Mouse (Mus musculus) stomach, embryonic 15.5 days (tissue): ENCODE measurements around the gene Rtp1. TPM values are rescaled to one million over a fixed set of nuclear protein-coding genes. Genes with fewer than 3 reads are reported as not detected.
A peak's percentile ranks its signal among the peaks of the same experiment; 100 is the strongest.

Experiments
- ATAC-seq: fragments of 200-750 bp; cut with Nextera tagmentation; 2 replicates; pipeline ENCODE4 v1.8.0; 2017; ENCODE audit warnings: low read depth, moderate number of reproducible peaks, moderate TSS enrichment; ENCODE audit not compliant: insufficient read depth, low FRiP score
- H3K27ac ChIP-seq: fragments of 300-500 bp; sonication (generic); 2 replicates; pipeline ENCODE4 v1.5.1; 2015; ENCODE audit warnings: mild to moderate bottlenecking, inconsistent platforms
- H3K27me3 ChIP-seq: fragments of 300-500 bp; sonication (generic); replicated peaks from 2 replicates; pipeline ENCODE4 v1.6.1; 2015; ENCODE audit warnings: inconsistent platforms
- H3K36me3 ChIP-seq: fragments of 300-500 bp; sonication (generic); 2 replicates; pipeline ENCODE4 v1.6.1; 2015; ENCODE audit warnings: inconsistent platforms
- H3K4me1 ChIP-seq: fragments of 300-500 bp; sonication (generic); 2 replicates; pipeline ENCODE4 v1.6.1; 2015; ENCODE audit warnings: inconsistent platforms
- H3K4me2 ChIP-seq: fragments of 300-500 bp; sonication (generic); 2 replicates; pipeline ENCODE4 v1.6.1; 2015; ENCODE audit warnings: mild to moderate bottlenecking, inconsistent platforms
- H3K4me3 ChIP-seq: fragments of 300-500 bp; sonication (generic); replicated peaks from 2 replicates; pipeline ENCODE4 v1.5.1; 2015; ENCODE audit warnings: inconsistent platforms
- H3K9ac ChIP-seq: fragments of 300-500 bp; sonication (generic); 2 replicates; pipeline ENCODE4 v1.6.1; 2015; ENCODE audit warnings: inconsistent platforms
- H3K9me3 ChIP-seq: fragments of 300-500 bp; sonication (generic); 2 replicates; pipeline ENCODE4 v1.6.1; 2016; ENCODE audit warnings: inconsistent platforms
- WGBS: fragments of 180-500 bp; shearing (Covaris S2); methylation state at CpG from one replicate; pipeline ENCODE4 v1.1.7; 2015; 5-methylcytosine and 5-hydroxymethylcytosine counted together
- polyA plus RNA-seq: library from polyadenylated mRNA; unstranded; fragments of >200 nt; fragmentation: Nextera tagmentation; extraction: Ambion mirVana; gene quantifications from 2 replicates; pipeline ENCODE4 v1.2.1, GENCODE M21; 2015

The Rtp1 gene
- polyA plus RNA-seq: not detected in 2 replicates

DNA sequence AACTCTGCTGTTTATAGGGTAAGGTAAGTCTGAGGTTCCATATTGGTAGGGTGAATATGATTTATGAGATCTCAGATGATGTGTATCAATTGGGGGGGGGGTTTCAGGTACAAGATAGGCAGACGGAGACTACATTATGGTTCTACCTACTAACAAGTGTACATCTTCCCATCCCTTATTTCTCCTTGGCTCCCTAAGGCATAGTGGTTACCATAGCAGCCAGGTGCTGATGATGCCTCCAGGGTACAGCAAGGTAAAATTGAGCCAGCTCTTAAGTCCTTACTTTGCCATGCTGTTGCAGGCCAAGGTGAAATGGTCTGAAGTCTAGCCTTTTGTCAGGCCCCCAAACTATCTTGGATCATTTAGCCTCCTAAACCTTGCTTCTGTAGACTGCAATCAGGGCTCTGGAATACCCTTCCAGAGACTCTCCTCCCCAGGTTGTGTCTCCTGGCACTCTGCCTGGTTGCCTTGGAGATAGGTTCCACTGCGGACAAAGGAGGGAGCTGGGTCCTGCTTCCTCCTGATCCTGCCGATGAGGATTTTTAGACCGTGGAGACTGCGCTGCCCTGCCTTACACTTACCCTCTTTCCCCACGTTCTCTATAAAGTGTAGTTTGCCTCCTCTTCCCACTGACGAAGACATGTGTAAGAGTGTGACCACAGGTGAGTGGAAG lies at the start of gene Rtp1:
Rtp1 (plus strand) TSS at position 487 of the 673 bp plus-strand sequence.
- Histone ChIP-seq H3K4me1 (no peaks in the 10 kb centered on the region), H3K27ac (no peak within 1 kb of the TSS), H3K4me3 (no peak within 1 kb of the TSS), H3K9ac (no peak within 1 kb of the TSS), H3K4me2 (no peak within 1 kb of the TSS), H3K36me3 (no peaks in the 10 kb centered on the region), H3K9me3 (no peaks in the 10 kb centered on the region), H3K27me3 (no peaks in the 10 kb centered on the region)
- WGBS: 77% methylated on average over 7 of the region's 7 CpGs
- no peak for ATAC-seq

DNA sequence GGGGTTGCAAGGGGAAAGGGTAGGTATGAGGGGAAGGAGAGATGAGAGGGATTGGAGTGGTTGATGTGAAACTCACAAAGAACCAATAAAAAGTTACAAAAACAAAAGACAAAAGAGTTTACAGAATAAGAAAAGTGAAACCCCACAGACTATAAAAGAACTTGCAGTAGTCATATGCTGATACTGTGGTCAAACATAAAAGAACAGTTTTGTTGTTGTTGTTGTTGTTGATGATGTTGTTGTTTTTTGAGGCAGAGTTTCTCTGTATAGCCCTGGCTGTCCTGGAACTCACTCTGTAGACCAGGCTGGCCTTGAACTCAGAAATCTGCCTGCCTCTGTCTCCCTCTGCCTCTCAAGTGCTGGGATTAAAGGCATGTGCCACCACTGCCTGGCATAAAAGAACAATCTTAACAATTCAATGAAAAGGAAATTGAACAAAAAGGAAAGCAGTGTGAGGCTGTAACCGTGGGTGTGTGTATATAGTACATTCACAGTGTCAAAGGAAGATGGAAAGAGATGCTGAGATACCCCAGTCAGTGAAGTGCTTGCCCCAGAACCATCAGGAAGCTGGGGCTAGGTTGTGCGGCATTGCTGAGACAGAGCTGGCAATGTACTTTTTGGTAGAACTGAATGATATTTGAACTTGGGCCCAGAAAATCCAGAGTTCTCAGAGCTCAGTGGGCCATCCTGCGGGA lies 49.2 kb upstream of the Rtp1 start:
- Histone ChIP-seq H3K4me3 (no peak overlapping the region), H3K9me3 (no peaks in the 10 kb centered on the region), H3K27ac (no peak overlapping the region), H3K4me1 (no peaks in the 10 kb centered on the region), H3K36me3 (no peaks in the 10 kb centered on the region), H3K27me3 (no peaks in the 10 kb centered on the region), H3K9ac (no peak overlapping the region), H3K4me2 (no peak overlapping the region)
- 76% methylated on average over 3 of the region's 3 CpGs for WGBS
- no peak for ATAC-seq

GRCm38 (mm10) chr16:23384304-23384703 lies 44.6 kb upstream of the Rtp1 start:
- H3K9me3 ChIP-seq: no peaks in the 10 kb centered on the region
- no peak overlapping the region for H3K4me3 ChIP-seq
- H3K9ac ChIP-seq: no peak overlapping the region
- H3K27me3 ChIP-seq: no peaks in the 10 kb centered on the region
- no peak overlapping the region for H3K4me2 ChIP-seq
- no peak for ATAC-seq
- H3K4me1 ChIP-seq: no peaks in the 10 kb centered on the region
- H3K36me3 ChIP-seq: no peaks in the 10 kb centered on the region
- no peak overlapping the region for H3K27ac ChIP-seq

- H3K9ac ChIP-seq: no peak overlapping the region
- H3K4me3 ChIP-seq: no peak overlapping the region
- ATAC-seq: no peak
- H3K36me3 ChIP-seq: no peaks in the 10 kb centered on the region
- no peak overlapping the region for H3K4me2 ChIP-seq
- H3K27me3 ChIP-seq: no peaks in the 10 kb centered on the region
- H3K4me1 ChIP-seq: no peaks in the 10 kb centered on the region
- no peak overlapping the region for H3K27ac ChIP-seq
- H3K9me3 ChIP-seq: no peaks in the 10 kb centered on the region
- 92% methylated on average over 5 of the region's 5 CpGs for WGBS
Measured at GRCm38 (mm10) chr16:23397931-23398330, 31.0 kb upstream of the Rtp1 start.

GRCm38 (mm10) chr16:23401463-23401862 lies 27.5 kb upstream of the Rtp1 start:
- no peaks in the 10 kb centered on the region for H3K27me3 ChIP-seq
- no peak overlapping the region for H3K4me2 ChIP-seq
- 25% methylated on average over 4 of the region's 4 CpGs for WGBS
- no peaks in the 10 kb centered on the region for H3K36me3 ChIP-seq
- H3K27ac ChIP-seq: no peak overlapping the region
- H3K4me1 ChIP-seq: no peaks in the 10 kb centered on the region; the same call in 1 of the 2 replicates
- H3K9me3 ChIP-seq: no peaks in the 10 kb centered on the region
- no peak overlapping the region for H3K9ac ChIP-seq
- H3K4me3 ChIP-seq: no peak overlapping the region
- ATAC-seq: no peak

GRCm38 (mm10) chr16:23401959-23402358 lies 27.0 kb upstream of the Rtp1 start:
- ATAC-seq: no peak
- no peak overlapping the region for H3K27ac ChIP-seq
- no peaks in the 10 kb centered on the region for H3K9me3 ChIP-seq
- H3K27me3 ChIP-seq: no peaks in the 10 kb centered on the region
- H3K9ac ChIP-seq: no peak overlapping the region
- H3K4me3 ChIP-seq: no peak overlapping the region
- 47% methylated on average over 3 of the region's 3 CpGs for WGBS
- no peak overlapping the region for H3K4me2 ChIP-seq
- H3K36me3 ChIP-seq: no peaks in the 10 kb centered on the region
- H3K4me1 ChIP-seq: no peaks in the 10 kb centered on the region; the same call in 1 of the 2 replicates

DNA sequence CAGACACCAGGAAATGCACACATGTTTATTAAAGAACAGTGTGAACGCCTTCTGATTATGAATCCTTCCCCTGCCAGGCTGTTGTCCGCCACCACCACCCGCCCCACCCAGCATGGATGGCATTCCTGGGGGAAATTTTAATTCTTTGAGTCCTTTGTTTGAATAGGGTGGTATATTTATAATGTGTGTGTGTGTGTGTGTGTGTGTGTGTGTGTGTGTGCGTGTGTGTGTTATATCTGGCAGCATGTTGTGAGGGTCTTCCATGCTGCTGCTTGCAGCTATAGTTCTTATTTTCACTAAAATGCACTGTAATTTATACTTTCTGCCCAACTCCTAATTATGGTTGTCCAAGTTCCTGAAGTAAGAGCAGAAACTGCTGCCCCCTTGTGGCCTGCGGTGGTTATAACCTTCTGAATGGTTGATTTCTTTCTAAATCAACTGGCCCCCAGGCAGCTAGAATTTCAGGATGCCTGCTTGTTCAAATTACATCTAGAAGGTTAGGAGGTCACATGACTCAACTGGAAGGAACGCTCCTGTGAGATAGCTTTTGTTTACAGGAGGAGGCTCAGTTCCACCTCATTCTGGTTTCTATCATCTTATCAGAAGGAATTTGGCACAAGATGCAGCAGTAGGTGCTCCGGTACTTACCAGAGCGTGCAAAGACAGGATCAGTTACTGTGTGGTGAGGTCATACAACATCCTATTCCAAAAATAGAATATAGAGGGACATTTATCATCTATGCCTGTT lies 25.8 kb upstream of the Rtp1 start:
- Histone ChIP-seq H3K4me2 (no peak overlapping the region), H3K27ac (no peak overlapping the region), H3K36me3 (no peaks in the 10 kb centered on the region), H3K9ac (no peak overlapping the region), H3K4me1 (no peaks in the 10 kb centered on the region; the same call in 1 of the 2 replicates), H3K27me3 (no peaks in the 10 kb centered on the region), H3K4me3 (no peak overlapping the region), H3K9me3 (no peaks in the 10 kb centered on the region)
- WGBS: 33% methylated on average over 8 of the region's 8 CpGs
- no peak for ATAC-seq

GRCm38 (mm10) chr16:23412930-23413329 lies 16.0 kb upstream of the Rtp1 start:
- H3K4me2 ChIP-seq: no peak overlapping the region
- 0 out of 2 replicates have a peak, but pooled peaks cover 8% of the 10 kb centered on the region for H3K4me1 ChIP-seq
- no peak overlapping the region for H3K4me3 ChIP-seq
- H3K27ac ChIP-seq: no peak overlapping the region
- no peak for ATAC-seq
- H3K9me3 ChIP-seq: no peaks in the 10 kb centered on the region
- H3K9ac ChIP-seq: no peak overlapping the region
- no peaks in the 10 kb centered on the region for H3K27me3 ChIP-seq
- 73% methylated on average over 6 of the region's 6 CpGs for WGBS
- H3K36me3 ChIP-seq: no peaks in the 10 kb centered on the region

DNA sequence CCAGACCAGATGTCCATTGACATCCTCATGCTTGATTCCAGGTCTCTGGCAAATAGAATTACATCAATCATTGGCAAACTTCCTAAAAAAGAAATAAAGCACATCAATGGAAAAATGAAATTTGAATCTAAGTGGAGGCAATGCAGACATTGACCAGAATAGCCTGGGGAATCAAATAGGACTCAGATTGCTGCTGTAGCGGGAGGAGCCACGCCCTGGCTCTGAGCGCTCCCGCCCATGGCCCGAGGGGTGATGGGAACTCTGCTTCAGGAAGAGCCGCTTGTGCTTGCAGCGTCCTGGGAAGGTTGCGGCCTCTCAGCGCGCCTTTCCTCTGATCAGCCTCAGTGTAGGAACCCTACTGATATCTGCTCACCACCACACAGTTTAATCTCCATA lies 12.7 kb upstream of the Rtp1 start:
- Histone ChIP-seq H3K4me3 (no peak overlapping the region), H3K9ac (no peak overlapping the region), H3K4me1 (0 out of 2 replicates have a peak, but pooled peaks cover 8% of the 10 kb centered on the region), H3K27me3 (no peaks in the 10 kb centered on the region), H3K9me3 (no peaks in the 10 kb centered on the region), H3K27ac (peak overlapping the region; percentile 41; the same call in 1 of the 2 replicates), H3K36me3 (no peaks in the 10 kb centered on the region), H3K4me2 (peak overlapping the region; percentile 41)
- 22% methylated on average over 10 of the region's 10 CpGs for WGBS
- peak; percentile 50; the same call in 1 of the 2 replicates for ATAC-seq

GRCm38 (mm10) chr16:23416657-23417293 lies 12.2 kb upstream of the Rtp1 start:
- peak; percentile 35; the same call in 1 of the 2 replicates for ATAC-seq
- Histone ChIP-seq H3K4me1 (0 out of 2 replicates have a peak, but pooled peaks cover 8% of the 10 kb centered on the region), H3K4me2 (peak overlapping the region; percentile 41), H3K4me3 (no peak overlapping the region), H3K9me3 (no peaks in the 10 kb centered on the region), H3K36me3 (no peaks in the 10 kb centered on the region), H3K27me3 (no peaks in the 10 kb centered on the region), H3K9ac (no peak overlapping the region), H3K27ac (peak overlapping the region; percentile 41; the same call in 1 of the 2 replicates)
- 32% methylated on average over 9 of the region's 9 CpGs for WGBS

DNA sequence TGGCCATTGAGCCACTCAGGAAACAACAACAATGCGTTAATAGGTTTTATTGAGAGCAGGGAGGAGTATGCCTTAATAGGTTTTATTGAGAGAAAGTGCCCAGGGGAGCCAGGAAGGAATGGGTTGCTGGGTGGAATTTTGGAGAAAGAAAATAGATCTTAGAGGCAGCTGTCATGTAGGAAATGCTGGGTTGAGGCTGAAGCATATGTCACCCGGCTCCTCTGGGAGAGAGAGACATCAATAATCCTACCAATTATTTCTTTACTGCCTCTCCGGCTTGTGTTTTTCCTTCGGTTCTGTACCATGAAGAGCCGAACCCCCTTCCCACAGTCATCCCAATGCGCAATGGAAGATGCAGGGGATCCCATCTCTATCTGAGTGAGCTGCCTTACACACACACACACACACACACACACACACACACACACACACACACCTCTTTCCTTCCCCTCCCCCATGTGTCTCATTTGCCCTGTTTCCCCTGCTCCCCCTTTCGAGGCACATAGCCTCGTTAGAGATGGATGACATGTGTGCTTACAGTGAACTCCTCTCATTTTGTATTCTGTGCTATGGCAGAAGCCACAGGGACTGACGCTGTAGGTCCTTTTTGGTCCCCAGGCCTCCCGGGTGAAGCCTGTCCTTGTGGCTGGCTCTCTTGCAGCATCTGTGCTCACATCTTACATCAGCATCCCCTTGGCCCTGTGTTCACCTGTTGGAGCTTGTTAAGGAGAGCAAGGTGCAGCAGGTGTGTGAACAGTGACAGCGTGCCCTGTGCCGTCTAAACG lies 11.3 kb upstream of the Rtp1 start:
- H3K27me3 ChIP-seq: no peaks in the 10 kb centered on the region
- H3K27ac ChIP-seq: no peak overlapping the region
- ATAC-seq: no peak
- 0 out of 2 replicates have a peak, but pooled peaks cover 8% of the 10 kb centered on the region for H3K4me1 ChIP-seq
- H3K4me3 ChIP-seq: no peak overlapping the region
- H3K9ac ChIP-seq: no peak overlapping the region
- no peak overlapping the region for H3K4me2 ChIP-seq
- no peaks in the 10 kb centered on the region for H3K36me3 ChIP-seq
- 72% methylated on average over 13 of the region's 13 CpGs for WGBS
- H3K9me3 ChIP-seq: no peaks in the 10 kb centered on the region
